Mouse (Mus musculus) layer of hippocampus, adult 2 months (tissue): Measurements from ENCODE around the gene Gimap5. TPM values are rescaled to one million over a fixed set of nuclear protein-coding genes. Genes with fewer than 3 reads are reported as not detected.

Experiments used
- DNase-seq, 2 experiments: peaks; one replicate each; pipeline ENCODE4 v3.0.0; 2022; ENCODE audit warnings: low spot score in 2 of 2
- H3K27ac ChIP-seq: fragments of 200-600 bp; 2 replicates; pipeline ENCODE4 v1.8.1; 2022
- H3K4me3 ChIP-seq: fragments of 200-600 bp; 2 replicates; pipeline ENCODE4 v1.8.1; 2022; ENCODE audit warnings: mild to moderate bottlenecking
- CTCF ChIP-seq: fragments of 200-600 bp; conservative IDR thresholded peaks from 2 replicates; pipeline ENCODE4 v1.8.1; 2022; ENCODE audit warnings: antibody characterized with exemption, mild to moderate bottlenecking, moderate library complexity
- total RNA-seq, 2 experiments: library from RNA; stranded (reverse); gene quantifications; 2 replicates each; pipeline ENCODE4 v1.2.3; 2021

Gene Gimap5
- total RNA-seq, 2 experiments from 2014 or later, result 0.74 to 1.5 TPM

- peak overlapping the region; percentile 43; the same call in 1 of the 2 replicates for H3K27ac ChIP-seq
- peak overlapping the region; percentile 59 for H3K4me3 ChIP-seq
- DNase-seq, result no peak
- TF ChIP-seq CTCF, result no peak
These were observed 3.3 kb upstream of the Gimap5 start for GRCm38 (mm10) chr6:48742422-48743351.

GRCm38 (mm10) chr6:48745490-48745889, 507 bp upstream of the Gimap5 start:
- Histone ChIP-seq H3K27ac (no peak overlapping the region), H3K4me3 (no peak overlapping the region)
- DNase-seq, result no peak
- TF ChIP-seq CTCF, result no peak

DNA sequence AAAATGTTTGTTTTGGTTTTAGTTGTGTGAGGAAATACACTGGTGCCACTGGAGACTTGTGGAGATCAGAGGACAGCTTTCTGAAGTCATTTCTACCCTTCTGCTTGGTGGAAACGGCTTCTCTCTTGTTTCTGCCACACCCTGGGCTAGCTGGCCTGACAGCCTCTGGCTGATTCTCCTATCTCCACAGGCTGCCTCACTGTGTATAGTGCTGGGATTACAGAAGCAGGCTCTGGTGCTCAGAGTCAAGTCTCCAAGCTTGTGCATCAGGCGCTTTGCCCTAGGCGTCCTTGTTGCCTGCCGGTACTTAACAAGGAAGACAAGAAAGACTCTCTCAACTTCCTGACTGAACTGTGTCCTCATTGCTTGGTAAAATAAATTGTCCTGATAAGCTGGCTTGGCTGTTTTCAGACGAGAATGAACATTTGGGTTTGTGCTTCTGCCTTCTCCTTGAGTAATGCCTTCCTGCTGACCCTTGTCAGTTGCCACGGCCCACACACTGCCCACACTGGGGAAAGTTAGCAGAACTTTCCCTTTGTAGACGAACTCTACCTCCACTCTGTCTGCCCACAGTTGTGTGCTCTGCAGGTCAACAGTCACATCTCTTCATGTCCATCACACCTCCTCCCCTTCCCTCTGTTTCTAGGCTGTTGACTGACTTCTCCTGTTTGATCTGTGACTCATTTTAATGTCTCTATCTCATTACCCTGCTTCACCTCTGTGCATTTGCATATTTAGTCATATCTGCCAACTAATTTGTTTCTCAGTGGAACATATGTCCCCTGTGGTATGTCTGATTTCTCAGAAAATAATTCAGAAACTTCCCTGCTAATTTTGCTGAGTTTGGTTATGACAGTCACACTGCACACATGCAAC, 1.3 kb downstream of the Gimap5 start:
- no peak for TF ChIP-seq CTCF
- Histone ChIP-seq H3K27ac (peak overlapping the region; percentile 46; the same call in 1 of the 2 replicates), H3K4me3 (no peak overlapping the region)
- DNase-seq, result no peak

DNA sequence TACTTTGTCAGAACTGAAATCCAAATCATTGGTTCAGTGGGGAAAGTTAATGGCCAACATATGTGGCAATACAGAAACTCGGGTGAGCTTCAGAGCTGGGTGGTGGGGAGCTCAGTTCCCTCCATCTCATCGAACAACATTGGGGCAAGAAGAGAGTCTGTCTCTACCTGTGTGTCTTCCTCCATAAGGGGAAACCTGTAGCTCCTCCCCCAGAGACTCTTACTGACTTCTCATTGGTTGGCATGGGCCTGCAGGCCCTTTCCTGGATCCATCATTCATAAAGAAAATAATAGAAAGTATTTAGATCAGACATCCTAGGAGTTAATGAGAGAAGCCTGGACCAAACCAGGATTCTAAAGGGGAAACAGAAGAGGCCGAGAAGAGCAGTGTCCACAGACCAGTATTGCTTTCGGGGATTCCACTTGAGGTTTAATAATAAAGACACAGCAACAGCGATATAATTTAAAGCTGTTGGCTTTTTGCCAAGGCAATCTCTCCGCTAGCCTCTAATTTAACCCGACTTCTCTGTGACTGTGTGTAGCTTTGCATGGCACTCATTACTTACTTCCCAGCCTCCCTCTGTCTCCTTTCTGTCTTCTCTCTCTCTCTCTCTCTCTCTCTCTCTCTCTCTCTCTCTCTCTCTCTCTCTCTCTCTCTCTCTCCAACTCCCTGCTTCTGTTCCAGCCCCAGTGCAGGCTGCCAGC, 17.7 kb downstream of the Gimap5 start:
- no peak for DNase-seq
- H3K27ac ChIP-seq, result no peak overlapping the region
- no peak overlapping the region for H3K4me3 ChIP-seq
- TF ChIP-seq CTCF, result no peak

GRCm38 (mm10) chr6:48764496-48764895, 18.5 kb downstream of the Gimap5 start:
- no peak for DNase-seq
- no peak for TF ChIP-seq CTCF
- Histone ChIP-seq H3K27ac (no peak overlapping the region), H3K4me3 (no peak overlapping the region)

DNA sequence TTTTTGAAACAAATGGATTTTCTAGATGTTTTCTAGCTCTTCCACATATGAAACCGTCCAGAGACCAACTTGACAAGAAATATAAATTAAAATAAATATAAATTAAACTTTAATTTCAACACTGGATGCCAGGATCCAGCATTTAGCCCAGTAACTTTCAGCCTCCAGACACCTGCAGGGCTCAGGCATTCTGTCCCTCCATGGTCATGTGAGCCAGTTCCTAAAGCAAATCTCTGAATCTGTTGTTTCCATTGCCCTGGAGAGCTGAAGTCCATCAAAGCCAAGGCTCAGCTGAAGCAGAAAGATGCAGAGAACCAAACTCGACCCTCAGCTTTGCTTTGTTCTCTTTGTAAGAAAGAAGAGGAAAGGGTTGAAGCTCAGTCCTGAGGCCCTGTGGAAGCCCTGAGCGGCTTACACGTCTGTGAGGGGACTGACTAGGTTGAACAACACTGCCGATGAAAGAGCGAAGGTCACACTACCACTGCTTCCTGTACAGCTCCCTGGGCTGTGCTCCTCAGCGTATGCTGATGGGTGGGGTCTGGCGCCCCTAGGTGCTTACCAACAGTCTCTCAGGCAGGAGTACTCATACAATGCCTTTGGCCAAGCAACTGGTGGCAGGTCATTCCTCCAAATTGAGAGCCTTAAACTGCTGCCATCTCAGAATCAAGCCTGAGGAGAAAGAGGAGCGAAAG, 22.3 kb downstream of the Gimap5 start:
- TF ChIP-seq CTCF, result no peak
- no peak overlapping the region for H3K27ac ChIP-seq
- DNase-seq, result no peak
- no peak overlapping the region for H3K4me3 ChIP-seq

GRCm38 (mm10) chr6:48768933-48769332, 22.9 kb downstream of the Gimap5 start:
- TF ChIP-seq CTCF, result no peak
- H3K27ac ChIP-seq, result no peak overlapping the region
- H3K4me3 ChIP-seq, result no peak overlapping the region
- DNase-seq, result no peak

DNA sequence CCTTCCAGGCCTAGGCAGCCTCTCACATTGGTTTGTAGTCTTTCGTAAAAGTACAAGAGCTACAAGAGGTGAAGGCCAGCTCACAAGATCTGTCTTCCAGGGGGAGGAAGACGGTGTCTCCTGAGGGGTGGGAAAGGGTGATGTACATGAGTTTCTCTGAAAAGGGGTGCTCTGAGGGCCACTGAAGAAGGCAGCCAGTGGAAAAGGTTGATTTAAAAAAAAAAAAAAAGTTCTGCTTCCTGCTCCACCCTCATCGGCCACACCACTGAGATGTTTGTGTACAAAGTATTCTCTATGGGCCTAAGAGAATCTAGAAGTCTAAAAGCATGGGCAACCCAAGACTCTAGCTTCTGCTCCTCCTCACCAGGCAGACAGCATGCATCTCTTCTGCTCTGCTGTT, 24.7 kb downstream of the Gimap5 start, which contains the start of gene Gimap3:
Gene Gimap3, minus strand, starts transcription at position 156 of the 400 bp plus-strand sequence.
- no peak for DNase-seq
- no peak within 1 kb of the TSS for H3K4me3 ChIP-seq
- no peak for TF ChIP-seq CTCF
- no peak within 1 kb of the TSS for H3K27ac ChIP-seq

GRCm38 (mm10) chr6:48772030-48772429, 26.0 kb downstream of the Gimap5 start:
- H3K27ac ChIP-seq, result no peak overlapping the region
- no peak overlapping the region for H3K4me3 ChIP-seq
- peak; percentile 70 to 87 for DNase-seq
- TF ChIP-seq CTCF, result peak; percentile 95

- DNase-seq, result no peak
- no peak for TF ChIP-seq CTCF
- Histone ChIP-seq H3K27ac (no peak overlapping the region), H3K4me3 (no peak overlapping the region)
These were observed 38.4 kb downstream of the Gimap5 start for GRCm38 (mm10) chr6:48784406-48784805.

DNA sequence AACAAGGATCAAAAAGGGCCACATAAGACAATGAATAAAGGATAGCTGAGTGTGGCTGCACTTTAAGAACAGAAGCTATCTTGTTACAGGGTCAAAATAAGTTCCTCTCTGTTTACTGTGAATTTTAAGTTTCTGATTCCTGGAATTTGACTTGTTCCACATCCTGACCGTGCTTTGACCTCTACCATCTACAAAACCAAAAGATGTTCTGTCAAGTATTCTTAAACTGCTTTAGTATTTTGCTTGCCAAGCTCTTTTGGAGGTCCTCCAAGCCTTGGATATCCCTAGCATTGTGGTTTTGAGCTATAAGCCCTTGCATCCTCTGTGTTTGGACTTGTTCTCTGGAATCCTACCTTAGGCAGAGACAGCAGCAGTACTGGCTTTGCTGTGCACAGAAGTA, 39.2 kb downstream of the Gimap5 start:
- DNase-seq, result no peak
- no peak overlapping the region for H3K27ac ChIP-seq
- H3K4me3 ChIP-seq, result no peak overlapping the region
- no peak for TF ChIP-seq CTCF

DNA sequence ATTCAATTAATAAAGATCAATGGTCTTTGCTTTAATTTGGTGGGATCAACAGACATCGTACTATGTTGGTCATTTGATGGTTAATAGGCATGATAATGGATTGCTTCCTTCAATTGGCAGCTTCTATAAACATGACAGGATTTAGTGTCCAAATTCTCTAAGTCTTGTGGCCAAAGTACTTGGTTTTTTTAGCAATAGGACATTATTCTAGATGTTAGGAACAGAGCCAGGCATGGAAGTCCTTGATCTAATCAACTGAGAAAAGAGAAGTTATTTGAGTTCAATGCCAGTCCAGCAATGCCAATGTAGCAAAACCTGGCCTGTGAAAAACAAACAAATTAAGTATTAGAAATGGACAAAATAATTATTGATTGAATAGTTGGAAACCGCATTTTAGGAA, 39.6 kb downstream of the Gimap5 start:
- Histone ChIP-seq H3K4me3 (no peak overlapping the region), H3K27ac (no peak overlapping the region)
- TF ChIP-seq CTCF, result no peak
- DNase-seq, result no peak
